Mouse (Mus musculus) liver, embryonic 13.5 days (tissue): Measurements from ENCODE around the gene Nfam1. TPM values are rescaled to one million over a fixed set of nuclear protein-coding genes. Genes with fewer than 3 reads are reported as not detected.

ENCODE experiments used
- ATAC-seq: fragments of 200-750 bp; cut with Nextera tagmentation; 2 replicates; pipeline ENCODE4 v1.8.0; 2017; ENCODE audit warnings: low read depth, mild to moderate bottlenecking, moderate number of reproducible peaks, moderate library complexity
- DNase-seq: peaks from one replicate; pipeline ENCODE4 v3.0.0; 2022
- H3K27ac ChIP-seq: fragments of 300-500 bp; sonication (generic); 2 replicates; pipeline ENCODE4 v1.5.1; 2015; ENCODE audit warnings: moderate library complexity, mild to moderate bottlenecking, inconsistent platforms
- H3K27me3 ChIP-seq: fragments of 300-500 bp; sonication (generic); 2 replicates; pipeline ENCODE4 v1.6.1; 2015; ENCODE audit warnings: mild to moderate bottlenecking, inconsistent platforms
- H3K36me3 ChIP-seq: fragments of 300-500 bp; sonication (generic); 2 replicates; pipeline ENCODE4 v1.6.1; 2015; ENCODE audit warnings: mild to moderate bottlenecking, inconsistent platforms
- H3K4me1 ChIP-seq: fragments of 300-500 bp; sonication (generic); replicated peaks from 2 replicates; pipeline ENCODE4 v1.6.1; 2015; ENCODE audit warnings: inconsistent platforms
- H3K4me2 ChIP-seq: fragments of 300-500 bp; sonication (generic); 2 replicates; pipeline ENCODE4 v1.6.1; 2015; ENCODE audit warnings: inconsistent platforms, mild to moderate bottlenecking, moderate library complexity
- H3K4me3 ChIP-seq: fragments of 300-500 bp; sonication (generic); replicated peaks from 2 replicates; pipeline ENCODE4 v1.5.1; 2015; ENCODE audit warnings: mild to moderate bottlenecking, inconsistent platforms
- H3K9ac ChIP-seq: fragments of 300-500 bp; sonication (generic); 2 replicates; pipeline ENCODE4 v1.6.1; 2015; ENCODE audit warnings: mild to moderate bottlenecking, inconsistent platforms
- H3K9me3 ChIP-seq: fragments of 300-500 bp; sonication (generic); replicated peaks from 2 replicates; pipeline ENCODE4 v1.6.1; 2016; ENCODE audit warnings: inconsistent platforms
- WGBS: fragments of 180-500 bp; shearing (Covaris S2); methylation state at CpG from one replicate; pipeline ENCODE4 v1.1.7; 2015; ENCODE audit not compliant: insufficient replicate concordance; 5-methylcytosine and 5-hydroxymethylcytosine counted together
- microRNA-seq: library from miRNA; unstranded; fragments of <30 nt; microRNA quantifications from one replicate; pipeline ENCODE4, GENCODE M21; 2016
- polyA plus RNA-seq: library from polyadenylated mRNA; unstranded; fragments of >200 nt; fragmentation: Nextera tagmentation; extraction: Ambion mirVana; gene quantifications from 2 replicates; pipeline ENCODE4 v1.2.1, GENCODE M21; 2015

Nfam1 gene
- polyA plus RNA-seq, 1 experiment from 2014 or later = 5.9 TPM

DNA sequence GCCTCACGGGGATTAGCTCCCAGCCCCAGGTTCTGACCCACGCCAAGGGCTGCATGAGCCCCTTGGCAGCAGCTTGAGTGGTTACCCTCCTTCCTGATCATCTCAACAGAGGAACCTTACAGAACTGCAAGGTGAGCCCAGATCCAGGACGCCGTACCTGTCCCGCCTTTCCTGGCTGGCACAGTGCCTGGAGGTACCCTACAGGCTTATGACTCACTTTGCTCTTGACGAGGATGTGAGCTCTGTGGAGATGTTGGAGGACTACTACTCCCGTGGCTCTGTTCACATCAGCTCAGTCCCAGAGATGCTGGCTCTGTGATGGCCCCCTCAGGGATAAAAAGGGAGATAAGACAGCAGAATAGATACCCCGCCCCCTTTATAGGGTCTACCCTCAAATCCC lies 77.8 kb downstream of the Nfam1 start:
- Histone ChIP-seq H3K36me3 (no peaks in the 10 kb centered on the region), H3K4me1 (peaks cover 3% of the 10 kb centered on the region; the same call in 1 of the 2 replicates), H3K27me3 (peaks cover 85% of the 10 kb centered on the region), H3K9ac (no peak overlapping the region), H3K4me3 (no peak overlapping the region), H3K9me3 (no peaks in the 10 kb centered on the region), H3K4me2 (no peak overlapping the region), H3K27ac (no peak overlapping the region)
- no peak for ATAC-seq
- no peak for DNase-seq
- WGBS = 63% methylated on average over 8 of the region's 8 CpGs

DNA sequence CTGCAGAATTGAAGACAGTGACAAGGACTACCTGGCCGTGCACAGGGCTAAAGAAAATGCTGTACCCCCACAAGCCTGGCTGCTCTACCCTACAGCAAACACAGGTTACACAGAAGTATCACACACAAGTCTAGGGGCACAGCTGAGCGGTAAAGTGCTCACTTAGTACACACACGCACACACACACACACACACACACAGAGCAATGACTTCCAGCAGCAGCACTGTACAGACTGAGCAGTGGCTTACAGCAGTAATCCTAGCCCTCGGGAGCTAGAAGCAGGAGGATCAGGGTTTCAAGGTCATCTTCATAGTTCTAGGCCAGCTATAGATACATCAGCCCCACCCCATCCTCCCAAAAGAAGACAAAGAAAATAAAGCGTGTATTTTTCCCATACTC lies 79.1 kb downstream of the Nfam1 start:
- ATAC-seq (no peak), DNase-seq (no peak)
- no peaks in the 10 kb centered on the region for H3K9me3 ChIP-seq
- 54% methylated on average over 5 of the region's 5 CpGs for WGBS
- H3K36me3 ChIP-seq = no peaks in the 10 kb centered on the region
- H3K4me1 ChIP-seq = peaks cover 3% of the 10 kb centered on the region; the same call in 1 of the 2 replicates
- H3K9ac ChIP-seq = no peak overlapping the region
- H3K4me3 ChIP-seq = no peak overlapping the region
- no peak overlapping the region for H3K4me2 ChIP-seq
- no peak overlapping the region for H3K27ac ChIP-seq
- H3K27me3 ChIP-seq = peaks cover 73% of the 10 kb centered on the region

DNA sequence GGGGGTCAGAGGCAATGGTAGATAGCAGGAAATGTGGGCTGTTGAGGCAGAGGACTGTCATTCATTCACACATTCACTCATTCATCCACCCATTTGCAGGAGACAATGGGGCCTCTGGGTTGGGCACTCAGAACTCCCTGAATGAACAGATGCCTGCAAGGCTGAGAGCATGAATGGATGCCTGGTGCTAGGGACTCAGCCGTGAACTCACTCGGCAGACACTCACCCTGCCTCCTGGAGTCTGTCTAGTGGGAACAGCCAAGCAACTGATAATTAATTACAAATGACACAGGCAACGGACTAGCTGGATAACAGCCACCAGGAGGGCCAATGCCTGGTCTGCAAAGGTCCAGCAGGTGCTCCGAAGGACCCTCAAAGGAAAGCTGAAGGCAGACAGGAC lies 80.0 kb downstream of the Nfam1 start:
- Histone ChIP-seq H3K4me1 (peaks cover under 1% of the 10 kb centered on the region; the same call in 1 of the 2 replicates), H3K36me3 (no peaks in the 10 kb centered on the region), H3K9ac (no peak overlapping the region), H3K4me3 (no peak overlapping the region), H3K9me3 (no peaks in the 10 kb centered on the region), H3K27me3 (peaks cover 64% of the 10 kb centered on the region), H3K4me2 (no peak overlapping the region), H3K27ac (no peak overlapping the region)
- ATAC-seq (no peak), DNase-seq (no peak)
- WGBS = 43% methylated on average over 4 of the region's 4 CpGs

DNA sequence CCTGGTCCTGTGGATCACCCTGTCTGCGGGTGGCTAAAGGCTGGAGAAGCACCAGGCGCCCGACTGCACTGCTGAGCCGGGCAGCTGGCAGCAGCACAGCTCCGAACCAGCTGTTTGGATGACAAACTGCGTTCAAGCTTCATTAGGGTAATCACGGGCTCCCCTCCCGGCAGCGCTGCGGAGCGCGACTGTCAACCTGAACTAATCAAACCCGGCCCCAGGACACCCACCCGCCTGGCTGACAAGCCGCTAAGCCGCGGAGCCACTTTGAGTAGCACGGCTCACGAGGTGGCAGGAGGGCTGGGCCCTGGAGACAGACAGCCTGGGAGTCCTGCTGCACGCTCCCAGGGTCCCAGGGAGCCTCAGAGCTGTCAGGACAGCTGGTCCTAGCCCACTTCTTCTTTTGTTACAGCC lies 80.8 kb downstream of the Nfam1 start:
- Histone ChIP-seq H3K36me3 (no peaks in the 10 kb centered on the region), H3K9me3 (no peaks in the 10 kb centered on the region), H3K4me3 (no peak overlapping the region), H3K27me3 (peaks cover 56% of the 10 kb centered on the region), H3K27ac (no peak overlapping the region), H3K9ac (no peak overlapping the region), H3K4me2 (no peak overlapping the region), H3K4me1 (no peaks in the 10 kb centered on the region)
- DNase-seq (no peak), ATAC-seq (no peak)
- 8% methylated on average over 20 of the region's 20 CpGs for WGBS

DNA sequence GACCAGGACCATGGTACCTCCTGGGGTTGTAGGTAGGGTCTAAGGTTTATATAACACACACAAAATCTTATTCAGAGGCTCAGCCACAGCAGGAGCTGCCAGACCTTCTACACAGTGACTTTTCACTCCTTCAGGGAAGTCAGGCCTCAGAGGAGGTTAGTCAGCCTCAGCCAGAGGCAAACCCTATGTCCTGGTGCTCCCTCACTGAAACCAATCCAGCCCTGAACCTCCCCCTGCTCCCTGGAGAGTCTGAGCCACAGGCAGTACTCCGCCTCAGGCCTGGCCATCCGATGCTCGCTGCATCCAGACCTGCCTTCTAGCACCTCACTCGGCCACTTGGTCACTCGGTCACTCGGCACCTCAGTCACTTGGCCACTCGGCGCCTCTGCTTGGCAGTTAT lies 82.9 kb downstream of the Nfam1 start:
- Histone ChIP-seq H3K36me3 (no peaks in the 10 kb centered on the region), H3K4me1 (no peaks in the 10 kb centered on the region), H3K9ac (no peak overlapping the region), H3K4me2 (no peak overlapping the region), H3K4me3 (no peak overlapping the region), H3K27ac (no peak overlapping the region), H3K9me3 (no peaks in the 10 kb centered on the region), H3K27me3 (peaks cover 49% of the 10 kb centered on the region)
- ATAC-seq (no peak), DNase-seq (no peak)
- 42% methylated on average over 8 of the region's 8 CpGs for WGBS

DNA sequence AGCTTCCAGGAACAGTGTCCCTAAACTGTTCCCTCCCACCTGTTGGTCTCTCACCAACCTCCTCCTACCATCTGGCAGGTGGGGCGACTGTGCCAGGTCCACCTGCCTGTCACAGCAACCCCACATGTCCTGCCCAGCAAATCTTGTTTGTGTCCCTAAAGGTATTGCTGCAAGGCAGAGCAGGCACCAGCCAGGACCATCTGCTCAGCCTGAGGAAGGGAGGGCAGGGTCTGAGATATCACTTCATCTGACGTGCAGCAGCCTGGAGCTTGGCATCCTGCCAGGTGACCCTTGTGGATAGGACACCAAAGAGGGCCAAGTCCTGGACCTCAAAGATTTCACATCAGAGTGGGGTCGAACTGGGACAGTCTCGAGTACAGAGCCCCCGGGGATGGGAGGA lies 85.7 kb downstream of the Nfam1 start:
- H3K27ac ChIP-seq = no peak overlapping the region
- no peak overlapping the region for H3K9ac ChIP-seq
- no peak overlapping the region for H3K4me3 ChIP-seq
- no peaks in the 10 kb centered on the region for H3K9me3 ChIP-seq
- no peak for ATAC-seq
- no peak for DNase-seq
- H3K4me2 ChIP-seq = no peak overlapping the region
- H3K36me3 ChIP-seq = no peaks in the 10 kb centered on the region
- no peaks in the 10 kb centered on the region for H3K4me1 ChIP-seq
- peaks cover 21% of the 10 kb centered on the region for H3K27me3 ChIP-seq
- 50% methylated on average over 5 of the region's 5 CpGs for WGBS

DNA sequence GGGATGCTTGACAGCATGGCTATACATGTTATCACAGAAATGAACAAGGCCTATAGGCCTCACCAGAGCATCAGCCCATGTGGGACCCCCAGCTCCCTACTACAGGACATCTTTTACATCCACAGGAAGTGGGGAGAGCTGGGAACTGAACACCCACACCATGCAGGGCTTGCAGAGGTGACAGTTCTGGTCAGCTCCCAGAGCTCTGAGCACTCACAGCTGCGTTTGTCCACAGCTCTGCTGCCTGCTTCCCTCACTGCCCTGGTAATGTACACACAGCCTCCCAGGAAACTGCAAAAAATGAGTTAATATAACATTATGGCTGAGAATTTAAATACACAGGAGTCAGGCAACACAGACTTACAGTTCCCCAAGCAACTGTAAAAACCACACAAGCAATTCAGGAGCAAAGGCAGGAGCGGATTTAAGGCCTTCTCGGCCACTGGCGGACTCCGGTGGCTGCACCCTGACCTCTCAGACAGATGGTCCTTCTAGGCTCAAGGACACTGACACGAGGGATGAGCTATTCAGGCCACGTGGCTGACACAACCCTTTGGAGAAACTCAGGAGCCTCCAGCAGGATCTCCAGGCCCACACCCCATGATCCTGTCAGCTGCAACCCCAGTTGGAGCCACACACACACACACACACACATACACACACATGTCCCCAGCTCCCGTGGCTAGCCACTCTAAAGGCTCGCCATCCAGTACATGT lies 88.5 kb downstream of the Nfam1 start:
- Histone ChIP-seq H3K27me3 (no peaks in the 10 kb centered on the region; the same call in 1 of the 2 replicates), H3K9me3 (no peaks in the 10 kb centered on the region), H3K27ac (no peak overlapping the region), H3K36me3 (no peaks in the 10 kb centered on the region), H3K4me3 (no peak overlapping the region), H3K4me2 (no peak overlapping the region), H3K4me1 (no peaks in the 10 kb centered on the region), H3K9ac (no peak overlapping the region)
- ATAC-seq = no peak
- WGBS = 59% methylated on average over 9 of the region's 9 CpGs
- DNase-seq = no peak

Small RNAs within 50 kb of the gene (microRNA-seq; reads per million reads assigned to microRNA genes)
- gene Mir3080 = 10.9 reads per million, percentile 25 among the genes with 10 or more reads in this experiment

Other genes with a start within 250 kb of the Nfam1 start
- 6.1 and 8.0 TPM in 2 replicates for gene Cyp2d26, start 239.0 kb downstream of the Nfam1 start, polyA plus RNA-seq
- 3.0 and 3.1 TPM in 2 replicates for gene Tcf20, start 45.4 kb downstream of the Nfam1 start, polyA plus RNA-seq
- gene Serhl, start 56.2 kb upstream of the Nfam1 start, polyA plus RNA-seq = 20.1 and 23.8 TPM in 2 replicates
- 35.6 and 40.9 TPM in 2 replicates for gene Rrp7a, start 89.5 kb upstream of the Nfam1 start, polyA plus RNA-seq
- 65.0 and 69.6 TPM in 2 replicates for gene Poldip3, start 116.1 kb upstream of the Nfam1 start, polyA plus RNA-seq
- 110 and 147 TPM in 2 replicates for gene Cyb5r3, start 139.3 kb upstream of the Nfam1 start, polyA plus RNA-seq
- gene A4galt, start 218.5 kb upstream of the Nfam1 start, polyA plus RNA-seq = 0.05 and 0.07 TPM in 2 replicates